Mouse (Mus musculus): ENCODE data around the gene Lmo3.

DNA sequence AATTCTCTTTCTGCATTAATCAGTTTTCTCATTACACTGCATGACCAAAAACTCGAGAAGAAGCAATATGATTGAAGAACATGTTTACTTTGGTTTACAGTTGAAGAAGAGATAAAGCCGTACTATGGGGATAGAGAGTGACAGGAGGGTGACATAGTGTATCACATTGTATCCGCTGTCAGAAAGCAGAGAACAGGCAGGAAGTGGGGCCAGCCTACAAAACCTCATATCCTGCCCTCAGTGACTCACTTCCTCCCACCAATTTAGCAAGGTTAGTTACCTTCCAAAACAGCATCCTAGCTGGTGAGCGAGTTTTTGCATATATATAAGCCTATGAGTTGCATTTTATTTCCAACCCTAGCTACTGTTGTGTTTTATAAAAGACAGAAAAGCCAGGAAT, 112.6 kb downstream of the Lmo3 start:
- TF ChIP-seq POLR2AphosphoS2 (IDR thresholded peaks at IDR 0.05; ENCODE audit: low read depth, low read length) (no peak), CTCF (conservative IDR thresholded peaks at IDR 0.05 in 1 of 2, IDR thresholded peaks at IDR 0.05 in 1 of 2; ENCODE audit: low read depth in 2 of 2, low read length in 2 of 2) (no peak), MAZ (IDR thresholded peaks at IDR 0.05; ENCODE audit: low read depth, low read length) (no peak), ELF1 (IDR thresholded peaks at IDR 0.05; ENCODE audit: low read depth, low read length) (no peak), USF1 (IDR thresholded peaks at IDR 0.05; ENCODE audit: low read depth, low read length) (no peak), CHD2 (IDR thresholded peaks at IDR 0.05; ENCODE audit: low read length) (no peak), MAFK (IDR thresholded peaks at IDR 0.05; ENCODE audit: insufficient replicate concordance, low read length) (no peak), POLR2A (IDR thresholded peaks at IDR 0.05; ENCODE audit: low read depth, low read length) (no peak), TCF12 (IDR thresholded peaks at IDR 0.05; ENCODE audit: low read depth, low read length) (no peak), E2F4 (IDR thresholded peaks at IDR 0.05; ENCODE audit: insufficient replicate concordance, low read depth, low read length) (no peak), SMC3 (IDR thresholded peaks at IDR 0.05; ENCODE audit: low read depth, low read length) (no peak)
